Mouse (Mus musculus): ENCODE measurements around the gene Pbld2. TPM values are rescaled to one million over a fixed set of nuclear protein-coding genes. Genes with fewer than 3 reads are reported as not detected.
"Not testable (repeated sequence)": the region's sequence is repeated elsewhere in the genome, so short reads cannot be mapped to it uniquely, and the experiment has no call there.

Gene Pbld2
- polyA plus RNA-seq, 1 experiment from 2014 or later = 1.1 TPM

- H3K27ac ChIP-seq (replicated peaks) = no peak overlapping the region
- no peaks in the 10 kb centered on the region for H3K36me3 ChIP-seq
- no peak overlapping the region for H3K9ac ChIP-seq (replicated peaks)
- H3K4me1 ChIP-seq = no peaks in the 10 kb centered on the region
- H3K4me2 ChIP-seq (replicated peaks) = no peak overlapping the region
- no peaks in the 10 kb centered on the region for H3K27me3 ChIP-seq
- ATAC-seq (replicated peaks) = no peak
- 61% methylated on average over 6 of the region's 6 CpGs for WGBS
- no peaks in the 10 kb centered on the region for H3K9me3 ChIP-seq
- H3K4me3 ChIP-seq = no peak overlapping the region
Measured at GRCm38 (mm10) chr10:63053007-63053406, 28.9 kb downstream of the Pbld2 start.

GRCm38 (mm10) chr10:63054071-63054470, 30.0 kb downstream of the Pbld2 start:
- H3K4me1 ChIP-seq; H3K27me3 ChIP-seq; H3K4me2 ChIP-seq (replicated peaks); H3K9me3 ChIP-seq; ATAC-seq (replicated peaks); H3K36me3 ChIP-seq; H3K9ac ChIP-seq (replicated peaks); H3K4me3 ChIP-seq; H3K27ac ChIP-seq (replicated peaks): not testable (repeated sequence)
- 89% methylated on average over 6 of the region's 6 CpGs for whole genome bisulfite sequencing

DNA sequence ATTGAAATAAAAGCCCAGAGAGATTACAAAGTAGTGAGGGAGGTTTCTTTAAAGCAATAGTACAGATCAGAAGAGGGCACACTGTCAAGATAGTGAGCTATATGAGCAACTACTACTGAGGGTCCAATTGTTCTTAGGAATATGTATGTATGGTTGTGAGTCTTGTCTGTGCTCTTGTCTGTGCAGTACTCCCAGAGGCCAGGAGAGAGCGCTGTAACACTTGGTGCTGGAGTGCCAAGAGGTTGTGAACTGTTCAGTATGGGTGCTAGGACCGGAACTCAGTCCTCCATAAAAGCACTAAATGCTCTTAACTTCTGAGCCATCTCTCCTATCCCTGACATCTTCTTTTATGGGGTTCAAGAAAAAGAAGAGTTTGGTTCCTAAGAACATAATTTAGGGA, 30.5 kb downstream of the Pbld2 start:
- Histone ChIP-seq H3K36me3 (no peaks in the 10 kb centered on the region), H3K9me3 (no peaks in the 10 kb centered on the region), H3K4me1 (no peaks in the 10 kb centered on the region), H3K4me2 (replicated peaks) (no peak overlapping the region), H3K27me3 (no peaks in the 10 kb centered on the region), H3K4me3 (no peak overlapping the region), H3K27ac (replicated peaks) (no peak overlapping the region), H3K9ac (replicated peaks) (no peak overlapping the region)
- 94% methylated on average over 2 of the region's 2 CpGs for WGBS
- no peak for ATAC-seq (replicated peaks)

GRCm38 (mm10) chr10:63056966-63057750, 33.0 kb downstream of the Pbld2 start:
- H3K4me1 ChIP-seq = 0 out of 2 replicates have a peak, but pooled peaks cover 3% of the 10 kb centered on the region
- no peaks in the 10 kb centered on the region for H3K27me3 ChIP-seq
- no peak overlapping the region for H3K4me2 ChIP-seq (replicated peaks)
- no peak overlapping the region for H3K27ac ChIP-seq (replicated peaks)
- no peak for ATAC-seq (replicated peaks)
- no peaks in the 10 kb centered on the region for H3K36me3 ChIP-seq
- H3K4me3 ChIP-seq = no peak overlapping the region
- 45% methylated on average over 24 of the region's 24 CpGs for WGBS
- no peak overlapping the region for H3K9ac ChIP-seq (replicated peaks)
- H3K9me3 ChIP-seq = no peaks in the 10 kb centered on the region

GRCm38 (mm10) chr10:63059862-63060261, 35.7 kb downstream of the Pbld2 start, which contains the start of gene Pbld1:
Gene Pbld1, plus strand, starts transcription at chr10:63060162.
- WGBS = 87% methylated on average over 2 of the region's 2 CpGs
- Histone ChIP-seq H3K4me3 (no peak within 1 kb of the TSS), H3K9ac (replicated peaks) (no peak within 1 kb of the TSS), H3K4me1 (0 out of 2 replicates have a peak, but pooled peaks cover 3% of the 10 kb centered on the region), H3K9me3 (no peaks in the 10 kb centered on the region), H3K36me3 (no peaks in the 10 kb centered on the region), H3K4me2 (replicated peaks) (no peak within 1 kb of the TSS), H3K27me3 (no peaks in the 10 kb centered on the region), H3K27ac (replicated peaks) (no peak within 1 kb of the TSS)
- no peak for ATAC-seq (replicated peaks)

- no peak overlapping the region for H3K27ac ChIP-seq (replicated peaks)
- no peaks in the 10 kb centered on the region for H3K27me3 ChIP-seq
- H3K9me3 ChIP-seq = no peaks in the 10 kb centered on the region
- WGBS = 58% methylated on average over 11 of the region's 11 CpGs
- no peak overlapping the region for H3K4me2 ChIP-seq (replicated peaks)
- H3K4me1 ChIP-seq = 0 out of 2 replicates have a peak, but pooled peaks cover 3% of the 10 kb centered on the region
- no peak overlapping the region for H3K4me3 ChIP-seq
- H3K9ac ChIP-seq (replicated peaks) = no peak overlapping the region
- H3K36me3 ChIP-seq = no peaks in the 10 kb centered on the region
- no peak for ATAC-seq (replicated peaks)
Measured at GRCm38 (mm10) chr10:63060406-63060805, 36.3 kb downstream of the Pbld2 start.

DNA sequence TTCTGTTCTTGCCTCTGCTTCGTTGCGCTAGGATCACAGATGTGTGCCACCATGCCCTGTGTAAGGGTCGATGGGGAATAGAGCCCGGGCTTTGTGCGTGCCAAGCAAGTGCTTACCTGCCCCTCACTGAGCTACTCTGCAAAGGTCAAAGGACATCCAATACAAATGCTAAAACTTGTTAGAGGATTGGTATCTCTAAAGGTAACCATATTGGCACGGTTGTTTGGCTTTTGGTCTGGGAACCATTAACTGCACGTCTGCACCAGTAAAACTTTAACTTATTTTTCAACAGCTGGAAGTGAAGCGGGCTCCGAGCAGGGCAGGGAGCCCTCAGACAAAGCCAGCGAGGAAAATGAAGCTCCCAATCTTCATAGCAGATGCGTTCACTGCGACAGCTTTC, 37.2 kb downstream of the Pbld2 start:
- Histone ChIP-seq H3K36me3 (no peaks in the 10 kb centered on the region), H3K4me1 (0 out of 2 replicates have a peak, but pooled peaks cover 3% of the 10 kb centered on the region), H3K9me3 (no peaks in the 10 kb centered on the region), H3K9ac (replicated peaks) (no peak overlapping the region), H3K27ac (replicated peaks) (no peak overlapping the region), H3K27me3 (no peaks in the 10 kb centered on the region), H3K4me2 (replicated peaks) (no peak overlapping the region), H3K4me3 (no peak overlapping the region)
- WGBS = 83% methylated on average over 12 of the region's 12 CpGs
- ATAC-seq (replicated peaks) = no peak

DNA sequence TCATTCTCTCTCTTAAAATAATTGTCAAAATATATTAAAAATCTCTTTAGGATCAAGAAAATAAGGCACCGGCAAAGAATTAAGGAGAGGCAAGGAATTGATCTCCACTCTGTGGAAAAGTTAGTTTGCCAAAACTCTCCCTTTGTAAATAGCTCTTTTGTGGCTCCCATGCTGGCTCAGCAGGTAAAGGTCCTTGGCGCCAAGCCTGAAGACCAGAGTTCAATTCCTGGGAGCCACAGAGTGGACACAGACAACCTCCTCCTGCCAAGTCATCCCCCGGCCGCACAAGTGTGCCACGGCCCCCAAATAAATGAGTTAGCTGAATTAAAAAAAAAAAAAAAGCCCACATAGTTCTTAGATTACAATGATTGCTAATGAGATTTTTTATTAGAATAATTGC, 38.6 kb downstream of the Pbld2 start:
- 91% methylated on average over 5 of the region's 5 CpGs for WGBS
- Histone ChIP-seq H3K4me3 (no peak overlapping the region), H3K27me3 (no peaks in the 10 kb centered on the region), H3K27ac (replicated peaks) (no peak overlapping the region), H3K9me3 (no peaks in the 10 kb centered on the region), H3K36me3 (no peaks in the 10 kb centered on the region), H3K9ac (replicated peaks) (no peak overlapping the region), H3K4me1 (0 out of 2 replicates have a peak, but pooled peaks cover 3% of the 10 kb centered on the region), H3K4me2 (replicated peaks) (no peak overlapping the region)
- no peak for ATAC-seq (replicated peaks)

- Histone ChIP-seq H3K9me3 (no peaks in the 10 kb centered on the region), H3K4me1 (0 out of 2 replicates have a peak, but pooled peaks cover 3% of the 10 kb centered on the region), H3K27ac (replicated peaks) (no peak overlapping the region), H3K27me3 (no peaks in the 10 kb centered on the region), H3K4me2 (replicated peaks) (no peak overlapping the region), H3K36me3 (no peaks in the 10 kb centered on the region), H3K9ac (replicated peaks) (no peak overlapping the region), H3K4me3 (no peak overlapping the region)
- 76% methylated on average over 7 of the region's 7 CpGs for WGBS
- no peak for ATAC-seq (replicated peaks)
Measured at GRCm38 (mm10) chr10:63063365-63063764, 39.2 kb downstream of the Pbld2 start.

GRCm38 (mm10) chr10:63064516-63064915, 40.4 kb downstream of the Pbld2 start:
- no peak overlapping the region for H3K9ac ChIP-seq (replicated peaks)
- 89% methylated on average over 9 of the region's 9 CpGs for WGBS
- no peaks in the 10 kb centered on the region for H3K9me3 ChIP-seq
- no peak overlapping the region for H3K27ac ChIP-seq (replicated peaks)
- H3K27me3 ChIP-seq = no peaks in the 10 kb centered on the region
- ATAC-seq (replicated peaks) = no peak
- H3K4me1 ChIP-seq = 0 out of 2 replicates have a peak, but pooled peaks cover 3% of the 10 kb centered on the region
- H3K4me2 ChIP-seq (replicated peaks) = no peak overlapping the region
- H3K4me3 ChIP-seq = no peak overlapping the region
- H3K36me3 ChIP-seq = no peaks in the 10 kb centered on the region

DNA sequence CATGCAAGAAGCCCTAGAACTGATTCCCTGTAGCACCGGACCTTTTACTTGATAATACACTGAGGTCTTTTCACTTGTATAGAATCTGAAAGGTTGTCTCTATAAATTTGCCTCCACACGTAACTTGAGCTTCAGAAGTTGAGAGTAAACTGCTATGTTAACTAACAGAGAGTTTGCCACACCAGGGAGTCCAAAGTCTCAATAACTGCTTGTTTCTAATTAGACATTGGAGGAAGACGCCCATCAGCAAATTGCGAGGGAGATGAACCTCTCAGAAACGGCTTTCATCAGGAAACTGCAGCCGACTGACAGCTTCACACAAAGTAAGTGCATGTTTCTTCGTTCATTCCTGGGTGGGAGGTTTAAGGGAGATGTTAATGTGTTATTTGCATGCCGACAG, 41.4 kb downstream of the Pbld2 start:
- Histone ChIP-seq H3K27me3 (no peaks in the 10 kb centered on the region), H3K4me3 (no peak overlapping the region), H3K4me2 (replicated peaks) (no peak overlapping the region), H3K27ac (replicated peaks) (no peak overlapping the region), H3K9ac (replicated peaks) (no peak overlapping the region), H3K36me3 (no peaks in the 10 kb centered on the region), H3K9me3 (no peaks in the 10 kb centered on the region), H3K4me1 (0 out of 2 replicates have a peak, but pooled peaks cover 2% of the 10 kb centered on the region)
- WGBS = 31% methylated on average over 8 of the region's 8 CpGs
- no peak; the same call in 1 of the 2 replicates for ATAC-seq (replicated peaks)

GRCm38 (mm10) chr10:63065988-63066387, 41.9 kb downstream of the Pbld2 start:
- 3% methylated on average over 5 of the region's 5 CpGs for WGBS
- Histone ChIP-seq H3K4me3 (no peak overlapping the region), H3K9me3 (no peaks in the 10 kb centered on the region), H3K27me3 (no peaks in the 10 kb centered on the region), H3K4me1 (no peaks in the 10 kb centered on the region), H3K9ac (replicated peaks) (no peak overlapping the region), H3K4me2 (replicated peaks) (no peak overlapping the region), H3K36me3 (no peaks in the 10 kb centered on the region), H3K27ac (replicated peaks) (no peak overlapping the region)
- ATAC-seq (replicated peaks) = peak; percentile 87

GRCm38 (mm10) chr10:63086304-63086703, 62.2 kb downstream of the Pbld2 start:
- Histone ChIP-seq H3K4me1 (peaks cover 14% of the 10 kb centered on the region), H3K27me3 (no peaks in the 10 kb centered on the region), H3K4me3 (no peak overlapping the region), H3K4me2 (replicated peaks) (no peak overlapping the region), H3K27ac (replicated peaks) (no peak overlapping the region), H3K9ac (replicated peaks) (no peak overlapping the region), H3K36me3 (no peaks in the 10 kb centered on the region), H3K9me3 (no peaks in the 10 kb centered on the region)
- no peak for ATAC-seq (replicated peaks)
- WGBS = 89% methylated on average over 10 of the region's 10 CpGs
